Mouse (Mus musculus) C2C12 (cell line): ENCODE measurements around the gene Akap12. TPM values are rescaled to one million over a fixed set of nuclear protein-coding genes. Genes with fewer than 3 reads are reported as not detected.
A peak's percentile ranks its signal among the peaks of the same experiment; 100 is the strongest.

ENCODE experiments used
- H3K27me3 ChIP-seq: one replicate; pipeline ENCODE4 v1.6.1; 2011; ENCODE audit not compliant: control insufficient read depth, insufficient read depth, insufficient read length
- H3K36me3 ChIP-seq: one replicate; pipeline ENCODE4 v1.6.1; 2011; ENCODE audit not compliant: control insufficient read depth, insufficient read depth
- H3K4me3 ChIP-seq: one replicate; pipeline ENCODE4 v1.5.1; 2011; ENCODE audit warnings: mild to moderate bottlenecking, control low read depth; ENCODE audit not compliant: poor library complexity, insufficient read depth, severe bottlenecking
- H3K79me2 ChIP-seq: one replicate; pipeline ENCODE4 v1.6.1; 2011; ENCODE audit not compliant: control insufficient read depth, insufficient read depth
- H3K79me3 ChIP-seq: one replicate; pipeline ENCODE4 v1.6.1; 2011; ENCODE audit warnings: low read depth, control low read depth
- H3ac ChIP-seq: one replicate; pipeline ENCODE3; 2011; ENCODE audit warnings: low read depth; ENCODE audit not compliant: control insufficient read depth, insufficient read length
- CEBPB ChIP-seq: IDR thresholded peaks from one replicate; pipeline ENCODE4 v1.6.1; 2011; ENCODE audit warnings: low read depth, mild to moderate bottlenecking, control low read depth, moderate library complexity
- CTCF ChIP-seq: IDR thresholded peaks from one replicate; pipeline ENCODE4 v1.5.1; 2011; ENCODE audit not compliant: control insufficient read depth, insufficient read depth, insufficient read length
- FOSL1 ChIP-seq: IDR thresholded peaks from one replicate; pipeline ENCODE4 v1.8.0; 2011; ENCODE audit warnings: mild to moderate bottlenecking, low read length; ENCODE audit not compliant: poor library complexity, insufficient read depth, severe bottlenecking
- MAX ChIP-seq: IDR thresholded peaks from one replicate; pipeline ENCODE4 v1.6.1; 2011; ENCODE audit warnings: mild to moderate bottlenecking, control low read depth
- MYOD1 ChIP-seq: IDR thresholded peaks from one replicate; pipeline ENCODE4 v1.6.1; 2011; ENCODE audit warnings: low read depth; ENCODE audit not compliant: control insufficient read depth, insufficient read length
- MYOG ChIP-seq: IDR thresholded peaks from one replicate; pipeline ENCODE4 v1.6.1; 2011; ENCODE audit not compliant: control insufficient read depth, insufficient read length; ENCODE audit errors: extremely low read depth
- USF1 ChIP-seq: IDR thresholded peaks from one replicate; pipeline ENCODE4 v1.6.1; 2011; ENCODE audit warnings: low read depth, mild to moderate bottlenecking, control low read depth, moderate library complexity
- polyA plus RNA-seq: library from polyadenylated mRNA; unstranded; fragments of >200 nt; fragmentation: generic; extraction: Trizol; gene quantifications from one replicate; pipeline ENCODE4 v1.2.1, GENCODE M21; 2012; ENCODE audit warnings: missing spikeins

Akap12 gene
- polyA plus RNA-seq, 1 experiment, result 4.7 TPM

GRCm38 (mm10) chr10:4376931-4377330, 110.8 kb downstream of the Akap12 start:
- no peaks in the 10 kb centered on the region for H3K27me3 ChIP-seq
- no peak for TF ChIP-seq MYOD1
- no peak for TF ChIP-seq MAX
- TF ChIP-seq FOSL1, result no peak
- TF ChIP-seq USF1, result no peak
- no peak for TF ChIP-seq CTCF
- TF ChIP-seq CEBPB, result no peak
- no peak for TF ChIP-seq MYOG
- H3K79me2 ChIP-seq, result peaks cover 37% of the 10 kb centered on the region
- peaks cover 6% of the 10 kb centered on the region for H3K79me3 ChIP-seq
- H3ac ChIP-seq, result no peak overlapping the region
- peaks cover 15% of the 10 kb centered on the region for H3K36me3 ChIP-seq
- no peak overlapping the region for H3K4me3 ChIP-seq

DNA sequence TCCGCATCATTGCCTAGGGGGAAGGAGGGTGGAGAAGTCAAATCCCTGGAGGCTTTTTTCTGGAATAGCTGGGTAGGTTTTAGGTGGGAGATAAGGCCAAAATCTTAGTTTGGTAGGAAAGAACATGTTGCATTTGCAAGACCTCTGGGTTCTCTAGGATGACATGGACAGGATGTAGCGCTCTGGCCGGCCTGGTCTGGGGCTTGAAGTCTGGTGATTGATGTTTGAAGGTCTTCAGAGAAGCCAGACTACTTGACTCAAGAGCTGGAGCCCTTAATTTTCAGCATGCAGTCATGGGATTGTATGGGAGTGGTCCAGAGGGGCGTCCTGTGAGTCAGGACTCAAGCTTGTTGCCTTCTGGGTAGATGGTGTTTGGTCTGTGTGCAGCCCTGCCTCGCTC, 114.6 kb downstream of the Akap12 start:
- no peak overlapping the region for H3ac ChIP-seq
- no peak for TF ChIP-seq FOSL1
- no peak for TF ChIP-seq CEBPB
- TF ChIP-seq MYOD1, result no peak
- no peak for TF ChIP-seq MAX
- no peak for TF ChIP-seq USF1
- TF ChIP-seq MYOG, result no peak
- no peak for TF ChIP-seq CTCF
- no peaks in the 10 kb centered on the region for H3K27me3 ChIP-seq
- no peaks in the 10 kb centered on the region for H3K36me3 ChIP-seq
- peaks cover 17% of the 10 kb centered on the region for H3K79me3 ChIP-seq
- peaks cover 75% of the 10 kb centered on the region for H3K79me2 ChIP-seq
- H3K4me3 ChIP-seq, result no peak overlapping the region

DNA sequence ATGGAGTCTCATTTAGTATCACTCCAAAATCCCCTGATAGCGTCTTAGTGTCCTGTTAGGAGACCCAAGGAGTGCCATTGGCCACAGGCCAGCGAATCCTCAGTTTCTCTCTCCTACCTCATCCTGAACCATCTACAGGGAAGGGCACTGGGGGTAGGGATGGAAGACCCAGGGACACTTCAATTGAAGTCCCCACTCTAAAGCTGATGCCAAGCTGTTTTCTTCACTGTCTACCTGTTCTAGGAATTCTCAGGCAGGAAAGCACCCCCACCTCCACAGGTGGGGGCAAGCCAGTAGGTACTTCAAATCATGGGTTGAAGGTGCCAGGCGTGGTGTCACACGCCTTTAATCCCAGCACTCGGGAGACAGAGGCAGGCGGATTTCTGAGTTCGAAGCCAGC, 118.1 kb downstream of the Akap12 start:
- Histone ChIP-seq H3K36me3 (peaks cover 3% of the 10 kb centered on the region), H3K79me3 (peaks cover 36% of the 10 kb centered on the region), H3K79me2 (peaks cover 87% of the 10 kb centered on the region), H3ac (no peak overlapping the region), H3K4me3 (no peak overlapping the region), H3K27me3 (no peaks in the 10 kb centered on the region)
- TF ChIP-seq USF1 (no peak), FOSL1 (no peak), CTCF (no peak), MYOG (no peak), MAX (no peak), CEBPB (no peak), MYOD1 (no peak)

GRCm38 (mm10) chr10:4386609-4387591, 120.7 kb downstream of the Akap12 start:
- Histone ChIP-seq H3K79me3 (peaks cover 59% of the 10 kb centered on the region), H3ac (peak overlapping the region; percentile 94), H3K36me3 (peaks cover 11% of the 10 kb centered on the region), H3K4me3 (peak overlapping the region; percentile 87), H3K27me3 (no peaks in the 10 kb centered on the region), H3K79me2 (peaks cover 95% of the 10 kb centered on the region)
- no peak for TF ChIP-seq MYOD1

- peak within 1 kb of the TSS; percentile 87 for H3K4me3 ChIP-seq
- peak within 1 kb of the TSS; percentile 94 for H3ac ChIP-seq
- TF ChIP-seq USF1 (peak; percentile 27), FOSL1 (no peak)
- H3K36me3 ChIP-seq, result peaks cover 13% of the 10 kb centered on the region
- H3K79me3 ChIP-seq, result peaks cover 65% of the 10 kb centered on the region
- peaks cover 95% of the 10 kb centered on the region for H3K79me2 ChIP-seq
- no peaks in the 10 kb centered on the region for H3K27me3 ChIP-seq
Measured at GRCm38 (mm10) chr10:4387701-4388383, 121.7 kb downstream of the Akap12 start, which contains the start of gene Zbtb2. TSS of gene Zbtb2 (minus strand) at chr10:4388108.

GRCm38 (mm10) chr10:4388384-4388745, 122.2 kb downstream of the Akap12 start:
- no peaks in the 10 kb centered on the region for H3K27me3 ChIP-seq
- H3K79me2 ChIP-seq, result peaks cover 95% of the 10 kb centered on the region
- H3K79me3 ChIP-seq, result peaks cover 71% of the 10 kb centered on the region
- H3ac ChIP-seq, result peak overlapping the region; percentile 69
- H3K36me3 ChIP-seq, result peaks cover 18% of the 10 kb centered on the region
- TF ChIP-seq FOSL1 (no peak), MAX (no peak), MYOG (no peak), USF1 (no peak), CEBPB (no peak), MYOD1 (no peak), CTCF (no peak)
- H3K4me3 ChIP-seq, result peak overlapping the region; percentile 87
